Mouse (Mus musculus): Measurements from ENCODE around the gene Fev.
A peak's percentile ranks its signal among the peaks of the same experiment; 100 is the strongest.

Fev gene

GRCm38 (mm10) chr1:74885369-74886042, at the start of gene Fev:
Gene Fev (minus strand): TSS chr1:74885419.
- DNase-seq: no peak

GRCm38 (mm10) chr1:74927621-74928296, 42.5 kb upstream of the Fev start:
- no peak for DNase-seq

- no peak for DNase-seq
Measured at GRCm38 (mm10) chr1:74926721-74927120, 41.5 kb upstream of the Fev start.

GRCm38 (mm10) chr1:74924464-74924863, 39.2 kb upstream of the Fev start:
- DNase-seq: no peak

- no peak for DNase-seq
Measured at GRCm38 (mm10) chr1:74915706-74916105, 30.5 kb upstream of the Fev start.

GRCm38 (mm10) chr1:74902191-74902590, 17.0 kb upstream of the Fev start:
- no peak for DNase-seq

- DNase-seq: peak; percentile 25
Measured at GRCm38 (mm10) chr1:74901686-74902085, 16.5 kb upstream of the Fev start.

- no peak for DNase-seq
Measured at GRCm38 (mm10) chr1:74900341-74901285, 15.4 kb upstream of the Fev start.

- DNase-seq: no peak
Measured at GRCm38 (mm10) chr1:74898656-74899431, 13.6 kb upstream of the Fev start.

GRCm38 (mm10) chr1:74897976-74898375, 12.8 kb upstream of the Fev start:
- DNase-seq: no peak

GRCm38 (mm10) chr1:74894966-74895365, 9.7 kb upstream of the Fev start:
- peak; percentile 37 for DNase-seq

- no peak for DNase-seq
Measured at GRCm38 (mm10) chr1:74893134-74893855, 8.1 kb upstream of the Fev start, which contains the start of gene Cryba2. Gene Cryba2 (minus strand): TSS chr1:74893143.

GRCm38 (mm10) chr1:74892351-74893133, 7.3 kb upstream of the Fev start:
- DNase-seq: no peak

- peak; percentile 18 for DNase-seq
Measured at GRCm38 (mm10) chr1:74891513-74891912, 6.3 kb upstream of the Fev start.

GRCm38 (mm10) chr1:74884196-74885141, 750 bp downstream of the Fev start:
- no peak for DNase-seq

- DNase-seq: no peak
Measured at GRCm38 (mm10) chr1:74883441-74883840, 1.8 kb downstream of the Fev start.

GRCm38 (mm10) chr1:74882828-74883227, 2.4 kb downstream of the Fev start:
- DNase-seq: no peak

GRCm38 (mm10) chr1:74882055-74882734, 3.0 kb downstream of the Fev start:
- DNase-seq: no peak

- DNase-seq: peak; percentile 32
Measured at GRCm38 (mm10) chr1:74880785-74881360, 4.3 kb downstream of the Fev start.
